Mouse (Mus musculus): Measurements from ENCODE around the gene Pdxk.
"Not testable (repeated sequence)": the region's sequence is repeated elsewhere in the genome, so short reads cannot be mapped to it uniquely, and the experiment has no call there.

Gene Pdxk

GRCm38 (mm10) chr10:78464792-78465207 is at the start of gene Pdxk:
Pdxk (minus strand) TSS chr10:78464975.
- peak; percentile 98 for DNase-seq

DNA sequence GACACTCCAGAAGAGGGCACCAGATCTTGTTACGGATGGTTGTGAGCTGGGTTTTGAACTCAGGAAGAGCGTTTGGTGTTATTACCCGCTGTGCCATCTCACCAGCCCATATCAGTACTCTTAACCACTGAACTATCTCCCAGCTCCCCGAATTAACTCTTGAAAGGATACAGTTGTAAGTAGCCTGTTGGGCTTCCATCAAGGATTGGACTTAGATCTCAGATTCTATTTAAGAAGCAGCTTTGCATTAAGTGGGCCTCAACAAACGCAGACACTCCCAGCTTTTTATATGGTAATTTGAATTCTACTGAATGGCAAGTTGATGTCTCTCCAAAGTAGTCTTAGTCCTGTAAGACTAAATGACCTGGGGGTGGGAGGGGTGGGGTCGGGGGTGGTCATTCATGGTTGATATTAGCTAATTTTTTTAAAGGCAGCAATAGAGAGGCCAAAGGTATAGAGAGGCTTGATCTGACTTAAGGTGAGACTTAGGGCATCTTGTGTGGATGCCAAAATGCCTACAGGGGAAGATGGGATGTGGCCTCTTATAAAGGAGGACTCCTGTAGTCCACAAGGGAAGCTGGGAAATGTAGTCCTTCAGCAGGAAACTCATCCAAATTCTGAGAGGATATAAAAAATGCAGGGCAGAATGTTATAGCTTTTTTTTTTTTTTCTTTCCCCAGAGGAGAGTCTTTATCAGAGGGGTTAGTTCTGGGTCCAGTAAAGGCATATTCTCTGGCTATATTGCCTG is 38.4 kb upstream of the Pdxk start:
- no peak for DNase-seq

DNA sequence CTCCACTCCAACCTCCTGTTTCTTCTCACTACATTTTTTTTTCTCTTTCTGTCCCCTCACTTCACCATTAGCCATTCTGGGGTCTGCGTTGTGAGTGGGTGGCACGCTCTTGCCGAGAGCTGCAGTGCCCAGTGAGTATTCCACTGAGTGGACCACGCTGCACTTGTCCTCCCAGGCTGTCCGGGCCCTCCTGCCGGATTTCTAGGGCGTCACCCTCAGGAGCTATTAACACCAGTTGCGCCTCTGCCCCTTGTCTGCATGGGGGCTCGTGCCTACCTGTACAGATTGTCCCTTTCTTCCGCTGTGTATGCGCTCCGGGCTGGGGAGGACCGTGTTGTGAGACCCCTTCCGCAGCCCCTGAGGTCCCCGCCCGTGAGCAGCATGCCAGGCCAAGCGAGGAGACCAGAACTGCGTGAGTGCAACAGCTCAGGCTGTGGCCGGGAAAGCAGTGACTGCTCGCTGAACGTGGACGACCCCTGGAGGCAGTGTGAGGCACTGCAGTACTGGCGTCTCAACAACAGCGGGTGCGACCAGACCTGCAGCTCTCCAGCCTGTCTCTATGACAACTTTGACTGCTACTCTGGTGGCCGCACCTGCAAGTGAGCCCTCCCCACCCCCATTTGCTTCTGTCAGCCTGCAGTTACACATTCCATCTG is 22.8 kb upstream of the Pdxk start:
- DNase-seq: peak; percentile 70

DNA sequence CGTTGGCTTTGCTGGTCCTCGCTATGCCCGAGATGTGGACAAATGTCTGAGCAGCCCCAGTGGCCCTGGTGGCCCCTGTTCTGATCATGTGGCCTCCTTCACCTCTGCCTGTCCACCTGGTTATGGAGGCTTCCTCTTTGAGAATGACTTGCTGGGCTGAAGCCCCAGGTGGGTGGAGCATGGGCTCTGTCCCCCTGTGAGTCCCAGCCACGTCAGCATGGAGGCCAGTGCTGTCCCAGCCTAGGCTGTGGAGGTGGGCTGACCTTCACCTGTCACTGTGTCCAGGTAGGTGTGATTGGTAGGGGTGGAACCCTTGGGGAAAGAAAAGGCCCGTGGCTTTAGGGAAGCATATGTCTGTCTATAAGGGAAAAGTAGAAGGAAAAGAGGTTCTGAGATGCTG is 22.1 kb upstream of the Pdxk start:
- no peak for DNase-seq

DNA sequence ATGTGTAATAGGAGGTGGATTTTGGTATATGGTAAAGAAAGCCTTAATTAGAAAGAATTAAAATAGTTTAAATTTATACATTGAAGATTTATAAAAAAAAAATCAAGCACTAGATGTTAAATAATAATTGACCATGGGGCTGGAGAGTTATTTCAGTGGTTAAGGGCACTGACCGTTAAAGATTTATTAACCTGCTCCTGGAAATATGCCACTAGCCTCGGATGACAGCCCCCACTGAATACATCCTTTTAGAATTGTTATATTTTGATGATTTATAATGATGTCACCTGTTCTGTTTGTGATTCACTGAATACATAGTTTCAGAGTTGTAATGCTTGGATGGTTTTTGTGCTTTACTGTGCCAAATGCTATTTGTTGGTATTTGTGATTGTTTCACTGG is 20.6 kb upstream of the Pdxk start:
- not testable (repeated sequence) for DNase-seq

DNA sequence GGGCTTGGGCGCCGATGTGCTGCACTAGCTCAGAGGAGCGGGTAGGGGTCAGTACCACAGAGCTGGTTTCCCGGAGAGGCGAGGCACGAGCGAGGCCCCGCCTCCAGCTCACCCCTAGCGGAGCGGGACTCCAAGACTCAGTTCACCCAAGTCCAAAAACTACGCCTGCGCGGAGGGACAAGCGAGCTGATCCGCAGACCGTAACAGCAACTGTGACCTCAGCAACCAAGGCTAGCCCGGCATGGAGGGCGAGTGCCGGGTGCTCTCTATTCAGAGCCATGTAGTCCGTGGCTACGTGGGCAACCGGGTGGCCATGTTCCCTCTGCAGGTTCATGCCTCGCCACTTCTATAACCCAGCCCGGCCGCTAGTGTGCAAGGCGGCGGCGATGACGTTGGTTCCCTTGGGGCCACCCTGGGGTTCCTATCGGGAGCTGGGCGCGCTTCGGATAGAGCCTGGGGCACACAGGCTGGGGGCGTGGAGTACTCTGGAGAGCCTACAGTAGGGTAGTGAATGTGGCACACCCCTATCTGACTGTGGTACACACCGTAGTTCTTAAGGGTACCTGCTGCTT is 17.2 kb upstream of the Pdxk start:
- peak; percentile 42 for DNase-seq

DNA sequence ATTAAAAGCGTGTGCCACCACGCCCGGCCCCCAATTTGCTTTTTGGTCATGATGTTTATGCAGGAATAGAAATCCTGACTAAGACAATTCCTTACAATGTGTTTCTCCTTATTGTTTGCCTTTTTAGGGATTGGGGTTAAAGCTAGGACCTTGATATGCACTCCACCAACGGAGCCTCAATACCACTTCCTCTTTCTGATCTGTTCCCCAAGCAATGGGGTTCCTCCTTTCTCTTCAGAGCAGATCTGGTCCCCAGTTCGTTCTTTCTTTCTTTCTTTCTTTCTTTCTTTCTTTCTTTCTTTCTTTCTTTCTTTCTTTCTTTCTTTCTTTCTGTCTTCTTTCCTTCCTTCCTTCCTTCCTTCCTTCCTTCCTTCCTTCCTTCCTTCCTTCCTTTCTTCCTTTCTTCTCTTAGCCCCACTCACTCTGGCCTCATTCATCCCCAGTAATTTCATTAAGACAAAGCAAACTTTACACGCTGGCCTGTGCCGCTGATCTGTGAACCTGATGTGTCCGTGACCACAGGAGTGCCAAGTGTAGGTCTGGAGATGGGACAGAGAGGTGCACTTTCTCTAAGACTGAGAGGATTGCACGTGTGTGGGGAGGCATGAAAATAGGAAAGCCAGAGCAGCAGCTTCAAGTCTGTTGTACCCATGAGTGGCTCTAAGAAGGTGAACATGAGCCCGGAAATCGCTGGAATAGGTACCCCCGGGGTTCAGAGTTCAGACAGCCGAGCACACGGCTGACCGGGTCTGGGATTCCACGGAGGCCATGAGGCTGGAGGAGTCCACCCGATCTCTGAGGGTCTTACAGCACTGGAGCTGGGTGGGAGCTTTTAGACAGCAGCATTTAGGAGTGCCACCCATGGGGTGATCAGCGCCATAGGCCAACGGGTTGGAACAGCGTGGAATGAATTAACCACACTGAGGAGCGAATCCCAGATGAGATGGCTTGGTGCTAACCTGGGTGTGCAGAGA is 16.5 kb upstream of the Pdxk start:
- DNase-seq: no peak

DNA sequence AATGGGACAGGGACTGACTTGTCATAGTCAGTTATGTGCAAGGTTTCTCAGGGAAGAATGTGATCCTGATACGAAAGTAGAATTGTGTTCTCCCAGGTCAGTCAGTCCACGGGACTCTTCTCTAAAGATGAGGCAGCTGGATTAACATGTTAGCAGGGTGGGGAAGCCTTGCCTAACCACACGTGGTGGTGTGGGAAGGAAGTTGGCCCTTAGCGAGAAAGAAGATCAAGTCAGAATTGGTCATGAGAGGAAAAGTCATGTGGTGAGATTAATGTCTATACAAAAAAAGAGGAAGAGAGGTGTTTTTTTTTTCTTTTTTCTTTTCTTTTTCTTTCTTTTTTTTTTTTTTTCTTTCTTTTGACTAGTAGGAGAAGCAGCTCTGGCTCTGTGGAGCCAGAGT is 12.0 kb upstream of the Pdxk start:
- DNase-seq: no peak

DNA sequence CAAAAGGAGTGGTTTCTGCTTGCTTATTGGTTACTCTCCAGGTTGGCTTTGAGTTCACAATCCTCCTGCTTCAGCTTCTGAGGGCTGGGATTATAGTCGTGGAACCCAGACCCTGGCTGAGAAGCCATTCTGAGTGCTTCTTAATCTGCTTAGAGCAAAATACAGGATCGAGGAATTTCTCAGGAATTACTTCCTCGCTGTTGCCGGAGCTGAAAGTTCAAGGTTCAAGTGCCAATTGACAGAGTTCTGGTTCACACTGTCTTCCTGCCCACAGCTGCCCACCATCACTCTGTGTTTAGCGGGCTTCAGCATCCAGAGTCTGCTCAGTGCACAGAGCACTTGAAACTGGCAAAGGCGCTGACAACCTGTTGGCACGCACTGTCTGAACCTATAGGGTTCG is 10.0 kb upstream of the Pdxk start:
- no peak for DNase-seq

GRCm38 (mm10) chr10:78473434-78473833 is 8.7 kb upstream of the Pdxk start:
- DNase-seq: no peak

GRCm38 (mm10) chr10:78472046-78472445 is 7.3 kb upstream of the Pdxk start:
- no peak for DNase-seq

DNA sequence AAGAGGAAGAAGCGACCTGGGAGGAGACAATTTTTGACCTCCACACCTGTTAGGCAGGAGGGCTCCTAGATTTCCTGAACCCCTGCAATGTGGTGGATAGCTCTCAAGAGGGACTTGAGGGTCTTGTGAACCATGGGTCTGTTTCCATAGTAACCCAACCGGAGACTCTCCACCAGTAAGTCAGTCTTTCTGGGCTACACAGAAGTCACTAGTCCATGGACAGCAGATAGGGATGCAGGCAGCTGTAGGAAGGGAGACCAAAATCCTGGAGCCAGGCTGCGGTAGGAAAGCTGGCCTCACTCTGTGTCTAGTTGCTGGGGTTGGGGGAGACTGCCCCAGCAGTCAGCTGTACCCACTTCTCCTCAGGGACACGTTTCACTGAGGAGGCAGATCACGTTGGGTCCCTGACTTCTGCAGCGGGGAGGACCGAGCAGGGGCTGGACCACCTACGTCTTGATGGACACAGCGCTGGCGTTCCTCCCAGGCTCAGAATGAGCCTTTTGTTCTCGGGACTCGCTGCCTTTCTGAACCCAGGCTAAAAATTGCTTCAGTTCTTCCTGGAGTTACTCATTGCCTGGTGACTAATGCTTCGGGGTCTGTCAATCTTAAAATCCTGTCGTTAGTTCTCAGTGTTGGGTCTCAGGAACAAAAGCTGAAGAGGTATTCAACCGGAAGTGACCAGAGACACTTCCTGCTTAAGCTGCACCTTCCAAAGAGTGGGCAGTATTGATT is 6.0 kb upstream of the Pdxk start:
- no peak for DNase-seq

GRCm38 (mm10) chr10:78467761-78468310 is 3.1 kb upstream of the Pdxk start:
- no peak for DNase-seq

DNA sequence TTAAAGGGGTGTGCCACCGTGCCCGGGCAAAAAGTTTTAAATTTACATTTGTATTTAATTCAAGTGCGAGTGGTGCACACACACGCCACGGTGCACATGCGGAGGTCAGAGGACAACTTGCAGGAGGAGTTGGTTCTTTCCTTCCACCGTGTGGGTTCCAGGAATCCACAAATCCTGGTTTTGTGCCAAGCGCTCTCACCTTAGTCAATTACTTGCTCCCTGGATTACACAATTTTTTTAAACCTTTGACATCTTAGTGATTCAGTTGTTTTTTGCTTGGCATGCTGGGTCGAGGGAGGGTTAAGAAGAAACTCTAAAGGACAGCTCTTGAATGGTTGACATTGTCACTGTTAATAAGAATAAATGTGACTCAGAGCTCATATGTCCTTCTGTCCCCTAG is 1.9 kb upstream of the Pdxk start:
- DNase-seq: no peak

DNA sequence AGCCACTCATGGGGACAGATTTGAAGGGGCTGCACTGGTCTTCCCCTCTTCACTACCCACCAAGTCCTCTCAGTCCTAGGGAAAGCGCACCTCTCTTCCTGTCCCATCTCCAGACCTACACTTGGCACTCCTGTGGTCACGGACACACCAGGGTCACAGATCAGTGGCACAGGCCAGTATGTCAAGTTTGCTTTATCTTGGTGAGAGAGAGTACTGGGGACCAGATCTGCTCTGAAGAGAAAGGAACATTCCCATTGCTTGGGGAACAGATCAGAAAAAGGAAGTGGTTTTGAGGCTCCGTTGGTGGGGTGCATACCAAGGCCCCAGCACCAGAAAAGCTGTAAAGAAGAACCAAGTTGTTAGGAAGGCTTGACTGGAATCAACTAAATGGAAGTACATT is 697 bp upstream of the Pdxk start:
- DNase-seq: peak; percentile 50

- DNase-seq: no peak
Observed at GRCm38 (mm10) chr10:78464201-78464791, 479 bp downstream of the Pdxk start.

GRCm38 (mm10) chr10:78463769-78464167 is 1.0 kb downstream of the Pdxk start:
- peak; percentile 51 for DNase-seq

DNA sequence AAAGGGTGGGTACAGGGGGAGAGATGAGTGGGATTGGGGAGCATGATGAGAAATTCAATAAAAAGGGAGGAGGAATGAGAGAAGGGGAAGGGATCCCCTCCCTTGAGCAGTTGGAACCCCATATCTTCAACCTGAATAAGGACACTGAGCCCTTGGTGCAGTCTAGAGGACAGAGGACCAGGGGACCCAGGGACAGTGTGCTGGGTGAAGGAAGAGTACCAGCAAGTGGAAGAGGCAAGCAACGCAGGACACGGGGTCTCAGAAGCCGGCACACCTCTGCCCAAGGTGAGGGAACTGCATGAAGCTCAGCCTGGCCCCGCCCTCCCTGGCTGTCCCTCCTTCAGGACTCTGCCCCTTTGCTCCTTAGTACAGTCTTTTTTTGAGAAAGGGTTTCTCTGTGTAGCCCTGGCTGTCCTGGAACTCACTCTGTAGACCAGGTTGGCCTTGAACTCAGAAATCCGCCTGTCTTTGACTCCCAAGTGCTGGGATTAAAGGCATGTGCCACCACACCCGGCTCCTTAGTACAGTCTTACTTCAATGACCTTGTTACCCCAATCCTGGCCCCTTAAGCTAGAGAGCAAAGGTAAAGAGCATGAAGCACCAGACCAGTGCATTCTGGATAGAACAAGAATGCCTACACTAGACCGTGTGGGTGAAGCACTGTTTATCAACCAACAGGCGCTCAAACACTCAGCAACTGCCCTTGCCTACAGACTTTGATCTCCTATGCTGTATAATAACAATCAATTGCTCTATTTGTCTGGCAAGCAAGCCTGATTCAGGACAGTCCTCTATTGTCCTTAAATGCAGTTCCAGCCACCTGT is 1.6 kb downstream of the Pdxk start:
- DNase-seq: no peak

GRCm38 (mm10) chr10:78461767-78462166 is 3.0 kb downstream of the Pdxk start:
- DNase-seq: peak; percentile 48

DNA sequence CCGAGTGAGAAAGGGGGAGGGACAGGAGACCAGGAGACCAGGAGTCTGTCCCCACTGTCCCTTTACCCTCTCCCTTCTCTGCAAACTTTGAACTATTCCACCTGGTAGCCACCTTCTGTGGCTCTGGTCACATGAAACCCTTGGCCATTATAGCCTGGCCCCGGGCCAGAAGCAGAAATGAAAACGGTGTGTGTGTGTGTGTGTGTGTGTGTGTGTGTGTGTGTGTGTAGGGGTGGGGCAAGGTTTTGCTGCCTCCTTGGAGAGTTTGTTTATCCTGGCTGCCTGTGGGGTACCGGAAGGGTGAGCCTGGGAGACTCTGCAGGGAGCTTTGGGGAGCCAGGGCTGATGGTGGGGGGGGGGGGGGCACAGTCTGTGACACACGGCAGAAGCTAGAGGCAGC is 4.3 kb downstream of the Pdxk start:
- no peak for DNase-seq
